Mouse (Mus musculus) ovary, adult 18-20 months (tissue): ENCODE data around the gene Galnt18.

ENCODE experiments used
- DNase-seq: peaks from one replicate; pipeline ENCODE4 v3.0.0; 2022; ENCODE audit warnings: low spot score, mixed read lengths

The Galnt18 gene

DNA sequence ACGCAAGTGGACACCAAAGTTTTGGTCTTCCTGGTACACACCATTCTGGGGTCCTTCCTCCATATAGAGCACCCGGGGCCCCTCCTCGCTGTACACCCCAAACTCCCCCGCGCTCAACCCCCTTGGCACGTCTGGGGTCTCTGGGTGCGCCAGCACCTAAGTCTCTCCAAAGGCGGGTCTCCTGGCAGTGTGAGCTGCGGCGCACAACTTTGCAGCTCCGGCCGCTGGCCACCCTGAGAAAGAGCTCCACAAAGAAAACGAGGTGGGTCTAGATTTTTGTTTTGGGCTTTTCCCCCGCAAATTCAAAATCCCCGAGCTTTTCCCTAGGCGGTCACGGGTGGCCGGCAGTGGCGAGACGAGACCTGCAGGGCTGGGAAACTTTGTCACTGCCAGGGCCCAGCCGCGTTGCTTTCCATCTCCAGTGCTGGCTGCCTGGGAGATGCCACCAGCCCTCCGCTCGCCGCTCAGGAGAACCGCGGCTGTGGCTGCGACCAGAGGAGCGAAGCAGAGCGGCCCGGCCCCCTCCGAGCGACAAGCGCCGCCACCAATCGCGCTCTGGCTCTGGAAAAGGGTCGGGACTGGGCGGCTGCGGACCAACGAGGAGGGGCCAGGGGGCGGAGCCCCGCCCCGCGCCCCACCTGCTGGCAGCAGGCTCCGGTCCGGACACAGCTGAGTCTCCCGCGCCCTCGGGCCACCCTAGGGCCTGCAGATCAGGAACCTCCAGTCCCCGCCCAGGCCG lies at the start of gene Galnt18:
Gene Galnt18, minus strand, starts transcription at position 474 of the 739 bp plus-strand sequence.
- peak; percentile 91 for DNase-seq

GRCm38 (mm10) chr7:111827337-111827736 lies 47.6 kb upstream of the Galnt18 start:
- DNase-seq, result no peak

- DNase-seq, result peak; percentile 5
Measured at GRCm38 (mm10) chr7:111813093-111813492, 33.3 kb upstream of the Galnt18 start.

DNA sequence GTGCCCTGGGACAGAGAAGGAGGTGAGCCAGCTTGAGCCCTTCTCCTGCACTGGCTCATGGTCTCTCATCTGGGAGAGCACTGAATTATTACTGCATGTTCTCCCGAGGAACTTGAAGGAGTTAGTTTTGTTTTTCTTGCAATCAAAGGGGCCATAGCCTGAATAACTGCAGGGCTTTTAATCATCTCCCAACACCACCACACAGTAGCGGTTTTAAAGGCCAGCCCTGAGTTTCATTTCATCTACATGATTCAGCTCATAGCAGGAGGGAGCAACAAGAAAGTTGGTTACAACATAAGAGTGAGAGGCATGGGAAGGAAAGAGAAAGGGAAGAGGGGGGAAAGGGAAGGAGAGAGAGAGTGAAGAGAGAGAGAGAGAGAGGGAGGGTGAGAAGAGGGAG lies 31.3 kb upstream of the Galnt18 start:
- no peak for DNase-seq

DNA sequence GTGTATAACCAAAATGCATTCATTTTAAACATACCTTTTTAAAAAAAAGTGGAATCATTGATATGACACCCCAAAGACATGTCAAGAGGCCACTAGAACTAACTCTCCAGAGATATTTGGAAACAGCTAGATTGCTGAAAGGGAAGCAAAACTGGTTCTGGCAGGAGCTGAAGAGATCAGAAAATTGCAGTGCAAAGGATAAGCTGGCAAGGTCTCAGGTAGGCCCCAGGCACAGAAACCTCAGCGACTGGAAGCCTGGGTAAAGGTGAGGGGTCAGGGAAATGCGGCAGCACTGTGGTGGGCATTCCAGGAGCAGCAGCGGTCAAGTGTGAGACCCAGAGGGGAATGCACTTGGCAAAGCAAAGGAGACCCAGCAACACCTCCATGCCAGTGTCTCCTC lies 30.0 kb upstream of the Galnt18 start:
- DNase-seq, result no peak

DNA sequence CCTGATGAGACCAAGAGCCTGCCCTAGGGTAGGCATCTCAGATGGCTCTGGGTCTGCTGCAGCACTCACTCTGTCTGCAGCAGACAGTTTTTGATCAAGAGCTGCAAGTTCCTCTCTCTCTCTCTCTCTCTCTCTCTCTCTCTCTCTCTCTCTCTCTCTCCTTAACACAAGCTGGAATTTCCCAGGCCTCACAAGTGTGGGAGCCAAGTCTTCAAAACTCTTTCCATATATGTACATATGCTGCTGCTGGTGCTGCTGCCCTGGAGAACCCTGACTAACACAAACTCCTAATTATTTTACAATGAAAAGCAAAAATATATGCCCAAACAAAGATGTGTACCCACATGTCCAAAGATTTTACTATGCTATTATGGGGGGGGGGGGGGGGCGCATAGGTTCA lies 26.3 kb upstream of the Galnt18 start:
- DNase-seq, result no peak

- DNase-seq, result no peak
Measured at GRCm38 (mm10) chr7:111804646-111805045, 24.9 kb upstream of the Galnt18 start.

DNA sequence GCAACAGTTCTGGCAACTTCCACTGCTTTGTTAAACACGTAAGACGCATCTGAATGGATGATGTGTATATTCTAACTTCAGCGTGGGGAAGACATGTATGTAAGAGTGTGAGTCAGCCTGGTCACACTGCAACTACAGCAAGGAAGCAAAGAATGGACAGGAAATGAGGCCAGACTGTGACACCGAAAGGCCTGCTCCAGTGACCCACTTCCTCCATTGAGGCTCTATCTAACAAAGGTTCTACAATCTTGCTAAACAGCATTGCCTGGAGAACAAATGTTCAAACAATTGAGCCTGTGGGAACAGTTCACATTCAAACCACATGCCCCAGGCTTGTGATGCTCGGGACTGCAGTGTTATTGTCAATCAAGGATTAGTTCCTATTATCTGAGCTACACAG lies 21.0 kb upstream of the Galnt18 start:
- DNase-seq, result no peak

GRCm38 (mm10) chr7:111800120-111800519 lies 20.3 kb upstream of the Galnt18 start:
- no peak for DNase-seq

DNA sequence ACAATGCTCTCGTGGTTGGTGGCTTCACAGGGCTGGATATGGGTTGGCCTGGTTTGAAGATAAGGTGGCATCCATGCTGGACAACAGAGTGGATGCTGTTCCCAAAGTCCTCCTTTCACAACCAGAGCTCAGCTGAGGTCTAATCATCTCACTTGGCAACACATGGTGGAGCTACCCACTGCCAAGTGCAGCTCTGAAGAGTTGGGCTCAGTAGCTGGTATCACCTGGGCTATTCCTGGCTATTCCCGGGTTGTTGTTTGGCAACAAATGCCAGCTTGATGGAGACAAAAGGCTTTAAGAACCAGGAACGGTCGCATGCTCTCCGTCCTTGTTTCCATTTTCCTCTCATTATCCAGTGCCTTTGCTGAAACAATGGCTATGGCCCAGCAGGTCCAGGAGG lies 19.2 kb upstream of the Galnt18 start:
- no peak for DNase-seq

DNA sequence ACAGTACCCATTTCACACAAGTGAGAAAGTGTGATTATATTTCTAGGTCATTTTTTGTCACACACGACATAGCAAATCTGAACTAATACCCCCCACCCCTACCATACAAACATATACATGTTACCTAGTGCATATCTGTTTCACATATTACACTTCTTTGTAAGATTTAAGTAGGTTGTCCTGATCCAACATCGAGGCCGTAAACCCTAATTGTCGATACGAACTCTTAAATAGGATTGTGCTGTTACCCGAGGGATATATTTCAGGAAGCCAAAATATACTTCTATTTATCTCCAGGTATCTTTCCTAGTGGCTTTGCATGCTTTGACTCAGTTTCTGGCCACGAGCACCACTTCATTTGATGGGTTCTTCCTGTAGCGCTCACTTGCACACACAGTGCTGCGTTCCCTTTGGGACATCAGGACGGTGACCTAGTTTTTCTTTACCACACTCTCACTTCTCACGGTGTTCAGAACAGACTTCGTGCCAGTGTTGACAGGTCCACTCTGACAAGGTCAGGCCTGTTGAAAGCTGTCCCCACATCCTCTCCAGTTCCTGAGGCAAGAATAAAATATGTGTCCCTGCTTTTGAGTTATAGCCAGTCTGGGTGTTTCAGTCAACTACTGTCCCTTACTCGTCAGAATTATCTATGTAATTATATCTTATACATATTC lies 17.7 kb upstream of the Galnt18 start:
- DNase-seq, result no peak

GRCm38 (mm10) chr7:111795059-111795458 lies 15.3 kb upstream of the Galnt18 start:
- no peak for DNase-seq

DNA sequence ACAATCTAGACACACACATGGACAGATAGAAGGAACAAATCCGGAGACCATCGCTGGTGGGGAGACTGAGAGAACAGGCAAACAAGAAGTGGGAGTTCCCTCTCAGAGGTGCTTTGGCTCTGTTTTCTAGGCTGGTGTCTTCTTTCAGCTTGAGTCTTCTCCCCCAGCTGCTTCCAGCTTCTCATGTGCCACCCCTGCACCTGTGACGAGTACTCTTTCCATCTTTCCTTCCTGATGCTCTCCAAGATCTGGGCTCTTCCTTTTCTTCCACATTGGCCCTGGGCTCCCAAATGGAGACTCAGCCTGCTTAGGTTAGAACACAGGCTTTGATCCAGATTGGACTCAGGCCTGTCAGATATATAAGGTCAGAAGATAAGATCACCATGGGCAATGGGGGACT lies 12.4 kb upstream of the Galnt18 start:
- DNase-seq, result no peak

DNA sequence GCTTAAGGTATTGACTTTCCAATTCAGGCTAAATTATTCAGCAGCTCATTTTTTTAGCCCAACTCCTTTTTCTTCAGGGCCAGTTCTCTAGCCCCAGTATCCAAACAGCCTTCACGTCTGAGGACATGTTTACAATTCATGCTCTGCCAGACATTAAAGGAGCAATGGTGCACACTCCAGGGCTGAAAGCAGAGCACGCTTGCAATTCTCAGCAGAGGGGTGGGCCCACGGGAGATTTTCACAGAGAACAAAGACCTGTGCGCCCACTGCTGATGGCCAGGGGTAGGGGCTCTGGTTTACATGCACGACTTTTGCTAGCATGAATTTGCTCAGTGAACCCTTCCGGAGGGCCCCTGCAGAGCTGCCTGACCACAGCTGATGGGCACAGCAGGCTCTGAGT lies 11.6 kb upstream of the Galnt18 start:
- DNase-seq, result no peak

DNA sequence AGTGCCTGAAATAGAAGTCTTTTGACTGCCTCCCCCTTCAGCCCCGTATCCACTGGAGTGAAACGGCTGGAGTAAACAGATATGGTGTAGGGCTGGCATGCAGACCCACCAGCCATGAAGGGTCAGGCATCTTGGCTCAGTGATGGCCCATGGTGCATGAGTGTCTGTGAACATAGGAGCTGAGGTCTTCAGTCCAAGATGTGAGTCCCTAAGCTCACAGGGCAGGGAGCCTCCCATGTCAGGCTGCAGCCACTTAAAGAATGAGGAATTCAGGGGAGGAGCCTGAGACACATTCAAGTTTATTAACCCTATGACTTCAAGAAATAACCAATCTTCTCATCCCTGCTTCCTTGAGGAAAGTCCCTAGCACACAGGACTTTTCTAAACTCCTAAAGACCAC lies 8.1 kb upstream of the Galnt18 start:
- DNase-seq, result no peak

- DNase-seq, result no peak
Measured at GRCm38 (mm10) chr7:111785478-111785877, 5.7 kb upstream of the Galnt18 start.

GRCm38 (mm10) chr7:111782126-111782525 lies 2.3 kb upstream of the Galnt18 start:
- DNase-seq, result no peak

DNA sequence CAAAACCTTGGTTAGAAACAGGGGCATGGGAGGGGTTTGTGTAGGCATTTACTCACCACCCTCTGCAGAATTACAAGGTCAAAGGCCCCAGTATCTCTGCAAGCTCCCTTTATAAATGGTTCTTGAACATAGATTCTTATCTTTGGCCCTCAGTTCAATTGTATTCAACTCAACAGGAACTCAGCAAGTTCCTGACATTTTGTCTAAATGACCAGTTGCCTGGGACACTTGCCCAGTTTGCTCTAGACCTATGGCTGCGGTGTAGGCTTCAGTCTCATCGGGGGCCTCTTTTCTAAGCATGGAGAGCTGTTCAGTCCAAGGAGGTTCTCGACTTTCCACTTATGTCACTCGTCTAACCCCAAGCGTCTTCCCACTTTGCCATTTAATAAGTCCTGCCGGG lies 1.5 kb upstream of the Galnt18 start:
- no peak for DNase-seq

GRCm38 (mm10) chr7:111778789-111779503 lies 831 bp downstream of the Galnt18 start:
- DNase-seq, result no peak

DNA sequence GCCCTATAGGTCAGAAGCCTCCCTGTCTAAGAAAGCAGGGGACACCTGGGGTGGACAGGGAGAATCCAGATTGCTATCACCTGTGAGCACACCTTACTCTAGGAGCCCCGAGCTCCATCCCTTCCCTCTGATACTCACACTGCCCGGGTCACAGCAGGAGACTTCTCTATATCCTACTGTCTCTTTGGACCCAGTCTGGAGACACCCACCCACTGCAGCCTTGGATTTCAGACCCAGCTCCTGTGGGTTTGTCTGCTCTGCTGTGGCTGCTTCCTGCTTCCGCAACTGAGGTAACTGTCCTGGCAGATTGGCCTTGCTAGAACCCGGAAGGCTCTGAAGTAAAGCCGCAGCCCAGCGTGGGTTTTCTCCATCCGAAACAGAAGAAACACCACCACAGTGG lies 1.6 kb downstream of the Galnt18 start:
- DNase-seq, result no peak

DNA sequence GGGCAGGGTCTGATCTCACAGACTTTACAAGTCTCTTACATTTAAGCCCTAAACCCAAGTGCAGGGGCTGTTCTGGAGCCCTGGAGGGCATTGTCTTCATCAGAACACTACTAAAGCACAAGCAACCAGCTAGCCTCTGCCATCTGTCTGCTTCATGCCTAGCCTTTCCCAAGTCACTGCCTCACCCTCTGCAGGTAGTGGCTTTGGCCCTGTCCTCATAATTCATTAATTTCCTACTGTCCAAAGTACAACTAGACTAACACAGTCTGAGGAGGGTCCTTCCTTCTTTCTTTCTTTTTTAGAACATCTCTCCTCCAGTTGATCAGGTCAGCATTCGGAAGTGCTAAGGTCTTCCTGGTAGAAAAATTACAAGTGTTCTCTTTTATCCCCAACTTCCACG lies 2.6 kb downstream of the Galnt18 start:
- no peak for DNase-seq

DNA sequence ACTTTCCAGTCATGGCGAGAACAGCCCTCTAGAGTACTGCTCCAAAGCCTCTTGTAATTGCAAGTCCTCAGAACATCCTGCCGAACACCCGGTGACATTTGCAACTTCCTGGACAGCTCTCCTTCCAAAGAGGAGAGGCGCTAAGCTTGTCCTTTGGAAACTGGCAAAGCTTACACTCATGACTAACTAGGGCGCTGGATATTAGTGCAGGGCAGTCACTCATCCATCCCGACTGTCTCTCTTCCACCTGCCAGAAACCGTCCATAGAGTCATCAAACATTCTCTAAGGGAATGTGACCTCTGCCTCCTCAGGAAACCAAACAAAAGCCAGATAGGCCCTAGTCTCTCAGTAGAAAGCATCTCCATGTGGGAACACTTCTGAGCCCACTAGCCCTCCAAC lies 3.6 kb downstream of the Galnt18 start:
- DNase-seq, result no peak

GRCm38 (mm10) chr7:111772398-111772797 lies 7.4 kb downstream of the Galnt18 start:
- DNase-seq, result no peak
